Mouse (Mus musculus) G1E (cell line): ENCODE results near the gene Snai1.

Experiments
- CTCF ChIP-seq: IDR thresholded peaks from 2 replicates; pipeline ENCODE4 v1.5.1; 2012; ENCODE audit warnings: low read depth, low read length, inconsistent platforms, mixed read lengths
- GATA1 ChIP-seq: IDR thresholded peaks from 2 replicates; pipeline ENCODE4 v1.6.1; 2012; ENCODE audit warnings: borderline replicate concordance, low read length, inconsistent platforms, mixed read lengths

- TF ChIP-seq CTCF (no peak), GATA1 (no peak)
Measured at GRCm38 (mm10) chr2:167503896-167504349, 34.1 kb upstream of the Snai1 start.
